Mouse (Mus musculus) liver, postnatal 0 days (tissue): ENCODE measurements around the gene Kalrn.

ENCODE experiments used
- CTCF ChIP-seq: sonication (generic); IDR thresholded peaks from 2 replicates; pipeline ENCODE4 v1.5.1; 2016; ENCODE audit warnings: antibody characterized with exemption, low read depth
- EP300 ChIP-seq: IDR thresholded peaks from 2 replicates; pipeline ENCODE4 v1.6.1; 2016; ENCODE audit warnings: antibody characterized with exemption, low read depth, mild to moderate bottlenecking

- TF ChIP-seq EP300 (no peak), CTCF (no peak)
Observed at GRCm38 (mm10) chr16:34329431-34329873, 243.9 kb downstream of the Kalrn start.
